Mouse (Mus musculus) heart, postnatal 25 days (tissue): ENCODE data around the gene Eya2. TPM values are rescaled to one million over a fixed set of nuclear protein-coding genes. Genes with fewer than 3 reads are reported as not detected.

Source experiments
- DNase-seq: peaks from one replicate; pipeline ENCODE4 v3.0.0; 2022; ENCODE audit warnings: low spot score
- intact Hi-C: fragments of 180-260 bp; cut with DNase I; formaldehyde crosslinking; loops from one replicate; pipeline ENCODE4 v1.15.1; 2025
- total RNA-seq, 2 experiments: library from RNA; stranded (reverse); gene quantifications; 2 replicates each; pipeline ENCODE4 v1.2.3; 2021

Gene Eya2
- total RNA-seq, 2 experiments from 2014 or later: 1.4 to 1.8 TPM

DNA sequence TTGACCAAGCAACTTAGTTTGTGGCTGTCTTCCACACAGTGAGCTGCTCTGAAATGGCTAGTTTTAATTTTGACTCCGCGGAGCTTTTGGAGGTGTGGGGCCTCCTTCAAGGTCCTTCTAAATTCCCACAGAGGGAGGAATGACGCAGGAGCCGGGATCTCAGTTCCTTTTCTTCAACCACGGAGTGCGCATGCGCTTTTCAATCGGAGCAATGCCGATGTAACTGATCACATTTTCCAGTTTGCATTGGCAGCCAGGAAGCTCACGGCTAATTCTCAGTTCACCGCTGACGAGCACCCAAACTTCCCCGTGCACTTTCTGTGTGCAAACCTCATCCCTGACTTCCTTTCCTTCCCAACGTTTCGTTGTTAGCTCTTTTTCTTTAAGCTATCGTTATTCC is 4.1 kb upstream of the Eya2 start:
- DNase-seq: no peak
- intact Hi-C loops: no loop called here

DNA sequence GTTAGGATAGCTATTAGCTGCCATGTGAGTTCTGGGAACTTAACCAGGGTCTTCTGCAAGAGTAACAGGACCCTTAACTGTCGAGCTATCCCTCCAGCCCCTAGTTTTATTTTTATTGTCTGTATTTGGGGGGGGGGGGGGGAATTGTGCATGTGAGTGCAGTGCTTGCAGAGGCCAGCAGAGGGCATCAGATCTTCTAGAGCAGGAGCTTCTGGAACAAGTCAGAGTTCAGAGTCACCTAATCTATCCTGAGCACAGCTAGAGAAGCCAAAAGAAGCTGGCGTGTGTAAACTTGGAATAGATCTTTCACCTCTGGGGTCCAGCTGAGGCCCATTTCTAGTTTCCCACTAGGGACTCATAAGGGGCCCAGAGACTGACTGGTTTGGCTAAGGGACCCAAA is 1.1 kb upstream of the Eya2 start:
- no peak for DNase-seq
- intact Hi-C loops: no loop called here

DNA sequence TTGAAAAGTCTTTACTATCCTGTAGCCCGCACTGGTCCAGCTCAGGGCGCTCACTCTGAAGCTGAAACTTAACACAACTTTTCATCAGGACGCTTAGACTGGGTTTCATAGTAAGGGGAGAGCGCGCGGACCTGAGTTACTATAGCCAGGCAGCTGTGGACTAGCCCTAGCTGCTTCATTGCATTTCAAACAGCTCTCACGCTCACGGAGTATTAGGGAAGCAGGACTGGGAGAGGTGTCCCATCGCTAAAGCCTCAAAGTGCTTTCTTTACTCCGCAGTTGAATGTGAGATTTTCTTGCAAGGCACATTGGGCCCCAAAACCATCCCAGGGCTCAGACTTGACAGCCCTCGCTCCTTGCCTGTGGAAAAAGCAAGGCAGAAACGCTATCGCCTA is 841 bp downstream of the Eya2 start:
- no peak for DNase-seq
- intact Hi-C loops: no loop called here

DNA sequence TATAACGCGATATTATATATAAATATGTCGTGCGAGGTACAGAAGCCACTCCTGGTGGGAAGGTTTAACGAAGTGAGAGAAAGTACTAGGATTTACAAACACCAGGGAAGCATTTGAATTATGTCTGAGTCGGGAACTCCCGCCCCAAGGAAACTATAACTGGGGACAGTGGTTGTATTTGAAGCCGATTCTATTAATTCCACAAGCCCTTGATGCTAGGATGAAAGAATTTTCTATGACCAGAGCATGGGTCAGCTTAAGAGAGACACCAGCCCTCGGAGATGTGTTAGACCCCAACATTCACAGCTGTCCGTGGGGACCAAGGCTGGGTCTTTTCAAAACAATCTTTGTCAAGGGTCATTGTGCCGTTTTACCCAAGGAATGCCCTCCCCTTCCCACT is 1.3 kb downstream of the Eya2 start:
- intact Hi-C loops: no loop called here
- DNase-seq: no peak

DNA sequence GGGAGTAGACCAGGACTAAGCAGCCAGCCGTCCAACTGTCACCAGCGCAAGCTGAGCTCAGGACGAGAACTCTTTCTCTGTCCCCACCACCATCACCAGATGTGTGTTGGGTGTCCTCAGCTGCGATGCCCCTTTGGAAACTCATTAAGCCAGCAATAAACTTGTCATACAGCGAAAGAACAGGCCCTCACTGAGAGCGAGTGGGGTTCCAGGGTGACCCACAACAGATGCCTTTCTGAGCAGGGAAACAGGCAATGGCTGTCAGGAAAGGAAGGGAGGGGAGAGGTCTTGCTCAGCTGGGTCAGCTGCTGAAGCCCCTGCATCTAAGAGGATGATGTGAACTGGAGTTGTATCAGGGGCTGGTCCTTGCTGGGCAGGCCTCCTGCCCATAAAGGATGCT is 2.7 kb downstream of the Eya2 start:
- intact Hi-C loops: no loop called here
- no peak for DNase-seq

DNA sequence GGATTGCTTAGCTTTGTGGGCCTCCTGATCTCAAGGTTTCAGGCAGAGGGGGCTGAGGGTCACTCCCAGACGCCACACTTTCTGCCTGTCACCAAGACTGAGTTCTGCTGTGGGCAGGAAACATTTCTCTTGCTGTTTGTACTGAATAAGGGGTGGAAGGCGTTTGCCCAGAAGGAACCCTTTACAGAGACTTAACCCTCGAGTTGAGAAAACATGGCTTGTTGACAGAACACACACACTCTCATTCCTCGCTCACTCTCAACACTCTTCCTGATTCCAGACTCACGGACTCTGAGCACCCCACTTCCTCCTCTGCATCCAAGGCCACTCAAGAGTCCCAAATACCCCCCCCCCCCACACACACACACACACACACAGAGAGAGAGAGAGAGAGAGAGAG is 3.3 kb downstream of the Eya2 start:
- intact Hi-C loops: no loop called here
- no peak for DNase-seq

DNA sequence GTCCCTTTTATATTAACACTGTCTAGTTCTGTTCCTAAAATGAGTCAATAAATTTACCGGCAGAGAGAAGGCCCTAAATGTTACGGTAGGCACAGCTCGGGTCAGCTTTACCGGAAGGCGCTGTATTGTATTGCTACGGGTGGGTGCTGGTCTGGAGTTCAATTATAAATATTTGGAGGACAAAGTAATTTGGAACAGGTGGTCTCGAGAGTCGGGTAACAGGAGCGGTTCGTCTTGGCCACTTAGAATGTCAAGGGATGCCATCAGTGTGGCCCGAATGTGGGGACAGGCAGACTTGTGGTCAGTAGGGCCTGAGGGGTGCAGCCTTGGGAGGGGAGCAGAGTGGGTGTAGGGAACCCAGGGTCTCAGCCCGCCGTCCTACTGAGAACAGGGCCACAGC is 4.7 kb downstream of the Eya2 start:
- DNase-seq: no peak
- intact Hi-C loops: no loop called here

DNA sequence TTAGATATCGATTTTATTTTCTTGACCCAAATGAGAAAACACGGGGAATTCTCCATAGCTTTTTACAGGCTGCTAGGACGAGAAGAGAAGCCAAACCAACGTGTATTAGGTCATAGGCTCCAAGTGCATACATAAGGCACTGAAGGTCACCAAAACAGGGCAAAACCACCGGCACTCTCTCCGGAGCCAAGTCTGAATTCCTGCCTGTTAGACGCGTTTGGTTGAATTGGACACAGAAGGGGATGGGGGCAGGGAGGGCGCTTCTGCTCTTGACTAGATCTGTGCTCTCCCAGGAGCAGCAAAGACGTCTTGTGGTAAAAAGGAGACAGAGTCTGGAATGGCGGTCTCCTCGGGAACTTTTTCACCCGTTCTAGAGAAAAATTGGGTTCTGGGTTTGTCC is 6.1 kb downstream of the Eya2 start:
- DNase-seq: no peak

DNA sequence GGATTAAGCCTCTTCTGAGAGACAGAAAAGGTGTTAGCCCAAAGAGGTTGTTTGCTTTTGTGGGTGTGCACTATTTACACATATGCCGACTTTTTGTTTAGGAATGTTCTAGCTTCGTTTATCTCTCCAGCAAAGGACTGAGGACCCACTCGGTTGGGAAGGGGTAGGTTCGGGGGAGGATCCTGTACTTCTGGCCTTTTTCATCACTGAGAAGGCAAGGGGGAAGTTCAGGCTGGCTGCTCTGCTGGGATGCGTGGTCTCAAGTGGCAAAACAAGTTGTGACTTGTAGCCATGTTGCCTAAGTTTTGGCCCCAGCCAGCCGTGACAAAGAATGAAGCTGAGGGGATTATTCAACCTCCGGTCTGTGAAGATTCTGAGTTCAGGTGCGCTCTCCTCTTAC is 6.8 kb downstream of the Eya2 start:
- DNase-seq: no peak
- intact Hi-C loops: no loop called here

More for the DNA sequence above, 6.1 kb downstream of the Eya2 start:
- intact Hi-C loops: no loop called here

DNA sequence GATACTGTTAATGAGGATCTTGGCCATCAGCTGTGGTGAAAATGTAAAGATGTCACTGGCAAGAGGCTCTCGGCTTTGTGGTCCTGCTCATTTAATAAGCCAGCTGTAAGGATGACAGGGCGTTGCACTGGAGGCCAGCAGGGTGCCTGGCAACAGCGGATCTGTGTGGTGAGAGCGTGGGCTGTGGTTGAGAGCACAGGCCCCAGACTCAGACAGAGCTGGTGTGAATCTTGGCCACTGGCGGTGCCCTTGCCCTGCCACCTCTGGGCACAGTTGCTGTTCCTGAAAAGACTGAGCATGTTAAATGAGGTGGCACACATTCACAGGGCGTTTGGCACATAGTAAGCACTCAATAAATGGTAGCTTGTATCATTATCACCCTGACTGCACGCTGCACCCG is 8.9 kb downstream of the Eya2 start:
- no peak for DNase-seq
- intact Hi-C loops: no loop called here

DNA sequence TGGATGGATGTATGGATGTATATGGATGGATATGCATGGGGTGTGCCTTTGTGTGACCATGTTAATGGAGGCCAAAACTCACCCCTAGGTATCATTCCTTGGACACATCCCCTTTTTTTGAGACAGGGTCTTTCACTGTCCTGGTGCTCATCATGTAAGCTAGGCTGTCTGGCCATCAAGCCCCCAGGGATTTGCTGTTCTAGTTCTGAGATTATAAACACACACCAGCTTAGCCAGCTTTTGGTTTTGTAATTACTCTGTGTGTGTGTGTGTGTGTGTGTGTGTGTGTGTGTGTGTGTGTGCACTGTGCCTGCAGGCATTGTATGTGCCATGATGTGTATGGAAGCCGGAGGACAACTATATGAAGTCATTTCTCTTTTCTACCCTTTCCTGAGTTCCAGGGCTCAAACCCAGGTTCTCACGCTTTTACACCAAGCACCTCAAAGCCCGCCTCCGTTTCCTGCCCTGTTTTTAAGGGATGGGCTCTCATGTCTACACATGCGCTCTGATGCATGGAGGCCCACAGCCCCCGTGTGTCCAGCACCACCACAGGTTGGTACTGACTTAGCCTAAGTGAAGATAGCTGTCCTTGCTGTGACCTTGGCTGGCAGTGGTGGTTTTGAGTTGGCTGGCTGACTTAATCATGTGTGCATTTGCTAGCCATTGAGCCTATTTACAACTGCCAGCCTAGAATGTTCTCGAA is 16.9 kb downstream of the Eya2 start:
- DNase-seq: no peak

DNA sequence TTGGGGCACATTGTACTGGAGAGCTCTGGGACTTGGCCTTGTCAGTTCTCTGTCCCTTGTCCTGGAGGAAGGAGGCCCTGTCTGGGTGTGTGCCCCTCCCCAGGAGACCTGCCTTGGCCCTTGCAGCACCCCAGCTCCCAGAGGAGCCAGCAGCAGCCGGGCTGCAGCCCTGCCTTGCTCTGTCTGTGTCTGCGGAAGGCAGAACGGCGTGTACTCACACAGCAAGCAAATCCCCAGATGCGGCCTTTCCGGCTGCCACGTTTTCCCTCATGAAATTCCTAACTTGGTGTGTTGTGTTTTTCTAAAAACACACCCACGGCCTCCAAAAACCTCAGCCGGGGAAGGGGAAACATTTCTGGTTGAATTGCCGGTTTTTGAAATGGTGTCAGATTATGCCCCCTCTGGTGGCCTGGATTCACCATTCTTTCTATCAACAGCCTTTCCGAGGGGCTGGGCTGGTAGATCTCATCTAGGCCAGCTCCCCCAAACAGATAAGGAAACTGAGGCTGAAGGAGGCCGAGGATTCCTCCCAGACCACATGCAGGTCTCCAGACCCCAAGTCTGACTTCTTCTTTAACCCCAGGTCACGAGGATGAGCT is 19.0 kb downstream of the Eya2 start:
- intact Hi-C loops: no loop called here
- DNase-seq: peak; percentile 71

More for the DNA sequence above, 16.9 kb downstream of the Eya2 start:
- intact Hi-C loops: no loop called here

DNA sequence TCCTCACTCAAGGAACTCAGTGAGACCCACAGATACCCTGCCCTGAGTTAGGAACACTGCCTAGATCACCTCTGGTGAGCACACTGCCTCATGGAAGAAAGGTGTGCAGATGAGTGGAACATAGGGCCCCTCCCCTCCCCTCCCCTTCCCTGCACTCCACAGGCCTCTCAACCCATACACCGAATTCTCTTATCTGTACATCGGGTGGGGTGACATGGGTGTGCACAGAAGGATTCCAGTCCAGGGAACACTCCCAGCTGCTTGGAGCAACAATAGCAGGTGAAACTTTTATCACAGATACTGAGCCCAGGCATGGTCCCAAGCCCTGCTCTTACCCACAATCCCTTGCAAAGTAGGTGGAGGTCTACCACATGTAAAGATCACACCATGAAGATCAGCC is 26.7 kb downstream of the Eya2 start:
- intact Hi-C loops: loop anchor here (10.0 kb wide), 1 partner anchor 73 kb away; no protein-coding TSS in a partner anchor
- no peak for DNase-seq

DNA sequence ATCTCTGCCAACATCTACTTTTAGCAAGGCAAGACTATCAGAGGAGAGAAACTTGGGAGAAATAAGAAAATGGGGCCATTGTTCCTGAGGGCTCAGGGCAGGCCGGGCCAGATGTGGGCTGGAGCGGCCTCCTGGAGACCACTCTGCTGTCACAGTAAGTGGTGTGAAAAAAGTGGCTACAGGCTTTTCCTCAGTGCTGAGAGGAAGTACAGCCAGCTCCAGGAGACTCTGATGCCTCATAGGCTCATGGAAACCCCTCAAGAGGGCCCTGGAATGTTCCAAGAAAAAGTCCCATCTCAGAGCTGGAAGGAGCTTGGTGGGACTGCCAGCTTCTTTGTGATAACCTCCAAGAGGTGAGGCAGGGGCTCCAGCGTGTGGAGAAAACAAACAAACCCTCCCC is 27.8 kb downstream of the Eya2 start:
- intact Hi-C loops: loop anchor here (10.0 kb wide), 1 partner anchor 72 kb away; no protein-coding TSS in a partner anchor
- no peak for DNase-seq

DNA sequence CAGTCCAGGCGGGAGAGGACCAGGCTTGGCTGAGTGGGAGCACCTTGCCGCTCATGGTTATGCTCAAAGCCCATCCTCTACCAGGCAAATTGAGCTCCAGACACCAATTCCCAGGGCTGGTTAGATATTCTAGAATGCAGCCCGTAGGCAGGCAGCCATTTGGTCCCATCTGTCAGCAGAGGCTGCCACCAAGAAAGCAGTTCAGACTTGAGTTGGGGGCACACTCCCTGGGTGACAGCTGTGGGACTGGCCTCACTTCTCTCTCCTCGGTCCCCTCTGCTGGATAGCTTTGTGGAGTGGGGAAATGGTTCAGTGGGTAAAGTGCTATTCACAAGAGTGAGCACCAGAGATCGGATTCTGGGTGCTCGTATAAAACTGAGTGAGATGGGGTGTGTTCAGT is 32.0 kb downstream of the Eya2 start:
- no peak for DNase-seq
- intact Hi-C loops: loop anchor here (10.0 kb wide), 1 partner anchor 68 kb away; no protein-coding TSS in a partner anchor

DNA sequence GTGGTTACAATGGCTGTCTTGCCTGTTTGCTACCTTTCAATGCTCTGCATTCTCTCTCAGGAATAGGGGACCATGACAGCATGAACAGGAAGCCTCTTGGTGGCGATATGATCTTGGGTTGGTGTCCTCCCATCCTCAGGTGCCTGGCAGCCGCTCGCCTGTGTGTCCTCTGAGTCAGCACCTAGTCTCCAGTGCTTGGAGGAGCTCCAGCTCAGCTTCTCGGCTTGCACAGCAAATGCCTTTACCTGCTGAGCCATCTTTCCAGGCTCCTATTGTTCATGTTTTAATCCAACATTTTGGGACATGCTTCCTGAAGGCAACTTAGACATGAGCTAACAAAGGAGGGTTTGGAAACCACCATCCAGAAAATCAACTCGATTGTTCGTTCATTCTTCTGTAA is 33.1 kb downstream of the Eya2 start:
- intact Hi-C loops: loop anchor here (10.0 kb wide), 1 partner anchor 67 kb away; no protein-coding TSS in a partner anchor
- DNase-seq: no peak

DNA sequence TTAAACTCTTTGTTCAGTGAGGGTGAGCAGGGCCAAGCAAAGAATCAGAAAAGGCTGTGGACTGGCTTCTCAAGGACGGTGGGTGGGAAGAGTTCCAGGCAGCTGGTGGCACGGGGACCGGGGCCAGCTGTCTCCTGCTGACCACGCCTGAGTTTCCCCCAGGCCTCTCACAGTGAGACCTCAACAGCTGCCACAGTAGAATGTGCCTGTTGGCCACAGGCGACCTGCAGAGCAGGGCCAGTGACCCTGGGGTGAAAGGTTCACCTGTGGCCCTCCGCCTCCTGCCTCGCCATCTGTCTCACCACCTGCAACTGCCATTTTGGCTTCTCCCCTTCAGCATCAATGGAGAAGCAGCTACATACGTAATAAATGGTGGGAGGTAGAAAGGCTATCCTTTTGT is 35.1 kb downstream of the Eya2 start:
- intact Hi-C loops: loop anchor here (10.0 kb wide), 1 partner anchor 65 kb away; no protein-coding TSS in a partner anchor
- no peak for DNase-seq

DNA sequence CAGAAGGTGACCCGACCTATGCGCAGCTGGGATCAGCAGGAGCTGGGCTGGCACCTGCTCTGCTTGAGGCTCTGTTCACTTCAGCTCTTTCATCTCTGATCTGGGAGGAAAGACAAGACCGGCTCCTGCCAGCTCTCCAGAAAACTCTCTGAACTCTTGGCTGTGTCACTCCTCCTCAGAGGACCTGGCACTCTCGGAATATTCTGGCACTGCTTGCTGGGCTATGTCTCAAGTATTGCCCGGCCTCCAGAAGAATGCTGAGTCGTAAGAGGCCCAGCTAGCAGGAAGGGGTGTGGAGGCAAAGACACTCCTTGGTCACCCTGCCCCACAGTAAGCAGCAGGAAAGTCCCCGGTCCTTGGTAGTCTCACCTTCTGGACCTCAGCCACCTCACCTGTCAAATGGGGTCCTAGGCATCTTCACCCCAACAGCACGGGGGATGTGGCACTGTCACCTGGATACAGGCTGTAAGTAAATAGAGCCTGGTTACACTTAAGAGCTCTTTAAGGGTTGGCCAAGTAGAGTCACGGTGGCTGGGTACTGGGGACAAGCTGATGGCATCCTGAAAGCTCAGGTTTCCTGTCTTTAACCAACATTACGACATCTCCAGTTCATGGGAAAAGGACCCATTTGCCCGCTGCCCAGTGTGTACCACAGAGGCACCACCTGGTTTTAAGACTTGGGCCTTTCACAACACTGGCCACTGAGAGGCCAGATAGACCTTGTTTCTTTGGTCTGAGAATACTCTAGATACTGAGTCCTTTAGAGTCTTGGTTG is 38.4 kb downstream of the Eya2 start:
- no peak for DNase-seq
- intact Hi-C loops: no loop called here

DNA sequence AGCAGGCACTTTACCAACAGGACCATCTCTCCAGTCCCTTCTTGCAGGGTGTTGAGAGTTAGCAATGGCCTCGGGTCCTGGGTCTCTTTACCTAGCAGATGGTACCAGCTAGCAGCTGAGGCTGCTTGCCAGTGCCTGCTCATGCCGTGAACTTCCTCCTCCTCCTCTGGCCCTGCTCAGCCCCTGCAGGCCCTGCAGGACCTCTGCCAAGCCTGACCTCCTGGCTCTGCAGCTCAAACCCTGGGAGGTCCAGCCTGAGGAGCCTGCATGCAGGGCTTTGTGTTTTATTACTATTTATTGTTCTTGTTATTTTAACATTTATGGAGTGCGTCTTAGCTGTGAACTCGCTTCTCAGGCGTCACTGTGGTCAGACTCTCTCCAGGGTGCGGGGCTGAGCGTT is 39.6 kb downstream of the Eya2 start:
- no peak for DNase-seq
- intact Hi-C loops: no loop called here

DNA sequence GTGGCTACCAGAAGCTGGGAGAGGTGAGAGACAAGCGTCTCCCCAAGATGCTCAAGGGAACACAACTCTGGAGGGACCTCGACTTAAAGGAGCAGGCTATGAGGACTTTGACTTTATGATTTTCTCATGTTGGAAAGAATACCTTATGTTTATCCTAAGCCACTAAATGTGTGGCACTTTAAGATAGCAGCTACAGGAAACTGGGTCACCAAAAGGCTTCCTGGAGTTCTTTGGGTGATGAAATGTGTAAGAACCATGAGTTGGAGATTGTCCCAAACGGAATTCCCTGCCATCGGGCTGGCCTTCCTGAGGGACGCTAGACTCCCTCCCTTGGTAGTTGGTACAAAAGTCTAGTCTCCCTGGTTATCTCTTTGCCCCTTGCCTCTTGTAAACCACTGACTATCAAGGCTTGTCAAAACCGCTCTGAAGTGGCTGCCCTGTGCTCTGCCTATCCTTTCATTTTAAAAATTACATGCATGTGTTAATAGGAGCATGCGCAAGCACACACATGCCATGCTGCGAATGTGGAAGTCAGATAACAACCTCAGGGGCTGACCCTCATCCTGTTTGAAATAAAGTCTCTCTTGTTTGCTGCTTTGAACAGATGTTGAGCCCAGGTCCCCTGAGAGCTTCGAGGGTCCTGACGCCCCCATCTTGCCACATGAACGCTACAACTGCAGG is 44.4 kb downstream of the Eya2 start:
- DNase-seq: no peak
- intact Hi-C loops: no loop called here
